Mouse (Mus musculus): ENCODE data around the gene Adnp. TPM values are rescaled to one million over a fixed set of nuclear protein-coding genes. Genes with fewer than 3 reads are reported as not detected.
"Not testable (repeated sequence)": the region's sequence is repeated elsewhere in the genome, so short reads cannot be mapped to it uniquely, and the experiment has no call there.

Adnp gene
- total RNA-seq, 2 experiments from 2014 or later: 52.1 to 61.7 TPM

DNA sequence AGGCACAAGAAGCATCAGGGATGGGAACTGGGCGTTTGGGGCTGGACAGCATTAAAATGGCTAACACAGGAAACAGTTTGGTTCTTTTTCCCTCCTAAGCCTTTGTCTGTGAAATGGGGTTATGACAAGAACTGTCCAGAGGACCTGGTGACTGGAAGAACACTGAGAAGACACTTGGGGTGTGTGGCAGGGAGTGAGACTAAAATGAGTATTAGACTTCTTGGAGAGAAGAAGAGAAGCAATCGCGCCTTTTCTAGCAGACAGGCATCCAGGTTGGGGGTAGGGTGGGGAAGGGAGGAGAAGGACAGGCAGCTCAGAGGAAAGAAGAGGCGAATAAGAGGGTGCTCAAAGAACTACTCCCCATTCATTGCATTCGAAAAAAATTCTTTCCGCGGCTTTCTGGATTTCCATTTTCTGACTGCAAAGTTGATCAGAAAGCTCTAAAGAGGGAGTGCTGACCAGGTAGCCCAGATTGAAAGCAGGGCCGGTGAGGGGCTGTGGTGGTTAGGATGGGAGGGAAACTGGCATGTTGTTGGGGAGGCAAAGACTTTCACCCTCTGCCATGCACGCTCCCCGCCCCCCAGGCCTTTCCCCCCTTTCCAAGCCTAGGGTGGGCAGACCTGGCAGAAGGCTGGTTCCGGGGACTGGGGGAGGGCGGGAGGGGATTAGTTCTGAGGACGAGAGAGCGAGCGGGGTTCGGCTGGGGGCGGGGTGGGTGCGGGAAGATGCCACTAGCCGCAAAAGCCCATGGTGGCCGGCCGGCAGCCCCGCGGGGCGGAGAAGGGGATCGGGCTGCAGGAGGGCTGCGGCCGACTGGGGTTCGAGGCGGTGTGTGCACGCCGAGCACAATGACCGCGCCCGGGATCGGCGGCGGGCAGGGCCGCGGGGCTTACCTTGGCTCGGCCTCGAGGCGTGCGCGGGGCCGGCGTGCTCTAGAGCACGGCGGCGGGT lies 956 bp downstream of the Adnp start:
- DNase-seq: peak; percentile 31 to 49

DNA sequence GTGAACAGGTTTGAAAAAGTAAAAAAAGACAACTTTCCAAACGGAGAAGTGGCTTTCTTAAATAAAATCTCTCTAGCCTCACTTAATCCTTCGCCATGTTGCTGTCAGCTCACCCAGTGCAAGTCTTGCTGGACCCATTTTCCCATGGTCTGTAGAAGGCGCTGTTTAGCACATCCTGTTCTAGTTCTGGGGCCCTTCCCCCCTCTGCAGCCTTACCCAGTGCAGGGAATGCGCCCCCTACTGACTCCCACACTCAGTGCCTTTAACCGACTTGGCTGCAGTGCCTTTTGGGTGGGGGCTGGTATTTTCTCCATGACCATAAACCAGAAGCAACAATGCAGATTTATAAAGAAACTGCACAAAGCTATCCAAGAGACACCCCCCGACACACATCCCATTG lies 1.6 kb downstream of the Adnp start:
- DNase-seq: peak; percentile 91 to 94

DNA sequence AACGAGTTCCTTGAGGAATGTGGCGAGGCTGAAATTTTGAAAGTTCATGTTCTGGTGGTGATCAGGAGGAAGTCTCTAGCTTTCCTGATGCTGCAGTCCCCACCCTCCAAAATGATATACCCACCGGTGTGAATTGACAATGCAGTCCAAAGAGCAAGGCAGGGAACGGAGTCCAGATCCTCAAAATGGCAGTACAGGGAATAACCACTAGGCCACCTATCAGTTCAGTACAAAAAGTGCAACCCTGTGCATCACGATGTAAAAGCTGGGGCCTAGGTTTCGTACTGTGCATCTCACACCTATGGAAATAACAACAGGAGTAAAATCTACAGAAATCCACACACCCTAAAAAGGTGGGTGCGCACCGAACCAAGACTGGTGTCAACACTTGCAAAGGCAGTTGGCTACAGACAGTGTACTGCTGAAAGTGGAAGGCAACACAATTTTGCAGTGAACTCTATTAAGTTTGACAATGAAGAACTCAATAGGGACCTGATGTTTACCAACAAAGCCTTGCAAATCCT lies 2.4 kb downstream of the Adnp start:
- no peak for DNase-seq

DNA sequence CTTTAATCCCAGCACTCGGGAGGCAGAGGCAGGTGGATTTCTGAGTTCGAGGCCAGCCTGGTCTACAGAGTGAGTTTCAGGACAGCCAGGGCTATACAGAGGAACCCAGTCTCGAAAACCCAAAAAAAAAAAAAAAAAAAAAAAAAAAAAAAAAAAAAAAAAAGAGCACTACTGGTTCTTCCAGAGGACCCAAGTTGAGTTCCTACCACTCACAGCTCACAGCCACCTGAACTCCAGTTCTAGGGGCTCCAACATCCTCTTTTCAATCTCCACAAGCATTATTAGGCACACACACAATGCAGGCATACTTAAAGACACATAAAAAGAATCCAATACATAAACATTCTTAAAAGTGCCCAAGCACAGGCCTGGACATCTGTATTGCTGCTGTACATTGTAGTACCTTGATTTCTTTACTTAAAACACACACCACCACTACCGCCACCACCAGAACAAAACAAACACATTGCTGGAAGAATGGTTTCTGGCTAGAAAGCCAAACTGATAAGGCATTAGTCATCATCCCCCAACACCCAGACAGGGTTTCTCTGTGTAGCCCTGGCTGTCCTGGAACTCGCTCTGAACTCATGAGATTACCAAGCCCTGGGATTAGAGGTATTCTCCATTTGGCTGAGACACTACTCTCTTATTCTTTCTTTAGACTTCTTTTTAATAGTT lies 6.8 kb downstream of the Adnp start:
- peak in 1 of 2 experiments; percentile 20 for DNase-seq

DNA sequence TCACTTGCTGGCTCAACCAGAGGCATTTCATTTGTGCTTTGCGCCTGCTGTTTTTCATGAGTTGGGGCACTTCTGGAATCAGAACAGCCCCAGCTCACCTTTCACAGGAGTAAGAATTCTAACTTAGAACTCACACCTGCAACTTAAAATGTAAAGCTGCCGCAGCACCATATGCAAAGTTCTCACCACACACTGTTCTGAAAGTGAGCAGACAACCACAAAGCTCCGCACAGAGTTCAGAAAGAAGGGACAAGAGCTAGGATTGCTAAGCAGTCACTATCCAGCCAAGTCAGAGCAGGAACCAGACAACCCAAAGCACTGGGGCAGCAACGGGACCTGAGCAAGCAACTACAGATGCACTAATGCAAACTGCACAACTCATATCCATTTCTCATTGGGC lies 7.4 kb downstream of the Adnp start:
- DNase-seq: peak in 1 of 2 experiments; percentile 15

DNA sequence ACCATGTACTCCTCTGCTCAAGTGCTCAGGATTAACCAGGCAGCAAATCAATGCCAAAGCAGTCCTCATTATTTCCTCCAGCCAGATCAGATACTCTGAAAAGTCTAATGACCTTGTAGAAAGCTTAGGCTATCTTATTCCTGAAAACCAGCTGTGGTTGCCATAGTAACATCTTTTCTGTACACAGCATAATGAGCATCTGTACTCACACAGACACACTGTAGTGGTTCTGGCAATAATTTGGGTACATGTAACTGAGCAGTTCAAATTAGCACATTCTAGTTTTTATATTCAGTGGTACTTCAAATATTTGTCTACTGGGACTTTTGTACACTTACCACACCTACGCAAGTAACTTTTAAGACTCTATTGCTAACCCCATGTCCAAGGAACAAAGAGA lies 8.5 kb downstream of the Adnp start:
- no peak for DNase-seq

DNA sequence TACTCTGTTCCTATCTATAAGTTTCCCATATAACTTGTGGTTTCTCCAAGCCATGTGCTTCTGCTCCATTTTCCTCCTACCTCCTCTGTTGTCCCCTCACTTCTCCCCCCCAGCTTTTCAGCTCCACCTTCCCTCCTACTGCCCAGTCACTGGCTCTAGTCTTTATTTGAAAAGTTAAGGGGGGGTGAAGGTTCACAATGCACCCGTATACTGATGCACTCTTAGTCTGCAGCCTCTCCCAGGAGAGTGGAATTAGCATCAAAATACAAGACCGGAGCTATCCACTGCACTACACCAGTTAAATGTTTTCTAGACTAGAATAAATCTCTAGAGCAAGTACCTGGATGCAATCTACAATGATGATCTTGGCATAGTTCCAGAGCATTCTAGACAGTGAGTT lies 11.2 kb downstream of the Adnp start:
- DNase-seq: no peak

DNA sequence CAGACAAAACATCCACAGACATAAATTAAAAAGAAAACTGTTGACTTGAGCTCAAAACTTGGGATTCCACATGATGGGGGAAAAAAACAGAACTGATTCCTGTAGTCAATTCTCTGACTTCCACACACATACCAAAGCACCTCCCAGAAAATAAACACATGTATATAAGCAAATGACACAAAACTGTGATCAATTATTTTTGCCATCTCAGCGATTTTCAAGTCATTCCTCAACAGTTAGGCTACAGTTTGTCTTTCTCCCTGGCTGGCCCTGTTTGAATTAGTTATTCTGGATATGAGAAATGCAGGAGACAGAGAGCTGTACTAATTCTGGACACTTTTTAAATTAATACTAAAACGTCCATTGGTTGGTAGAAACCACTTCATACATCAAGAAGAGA lies 13.2 kb downstream of the Adnp start:
- DNase-seq: no peak

DNA sequence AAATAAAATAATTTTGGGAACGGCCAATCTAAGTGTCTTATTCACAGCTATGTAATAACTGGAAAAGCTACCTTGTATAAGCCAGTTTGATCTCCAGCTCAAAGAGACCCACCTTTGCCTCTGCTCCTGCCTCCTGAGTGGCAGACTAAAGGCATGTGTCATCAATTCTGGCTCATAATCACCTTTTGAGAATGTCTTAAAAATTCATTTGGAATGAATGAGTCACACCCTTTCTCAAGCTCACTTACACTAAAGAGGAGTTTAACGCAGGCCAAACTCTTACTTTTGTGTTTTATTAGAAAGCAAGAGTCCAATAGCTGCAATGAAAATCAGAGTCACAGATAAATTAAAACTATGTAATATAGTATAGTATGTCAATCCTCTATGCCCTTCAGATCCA lies 15.1 kb downstream of the Adnp start:
- DNase-seq: no peak

DNA sequence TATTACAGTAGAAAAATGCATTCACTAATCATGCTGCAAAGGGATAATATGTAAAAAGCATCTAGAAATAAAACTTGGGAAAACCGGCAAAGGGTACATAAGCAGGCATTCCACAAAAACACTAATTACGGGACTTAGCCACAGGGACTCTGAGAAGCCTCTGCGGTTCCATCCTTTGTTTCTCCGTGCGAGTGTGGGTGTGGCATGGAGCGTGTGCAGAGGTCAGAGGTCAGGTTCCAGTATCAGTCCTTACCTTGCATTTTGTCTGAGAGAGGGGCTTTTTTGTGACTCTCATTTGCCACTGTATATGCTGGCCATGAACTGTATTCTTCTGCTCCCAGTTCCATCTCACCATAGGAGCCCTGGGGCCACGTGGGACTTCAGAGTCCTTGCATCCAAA lies 31.0 kb downstream of the Adnp start:
- no peak for DNase-seq

DNA sequence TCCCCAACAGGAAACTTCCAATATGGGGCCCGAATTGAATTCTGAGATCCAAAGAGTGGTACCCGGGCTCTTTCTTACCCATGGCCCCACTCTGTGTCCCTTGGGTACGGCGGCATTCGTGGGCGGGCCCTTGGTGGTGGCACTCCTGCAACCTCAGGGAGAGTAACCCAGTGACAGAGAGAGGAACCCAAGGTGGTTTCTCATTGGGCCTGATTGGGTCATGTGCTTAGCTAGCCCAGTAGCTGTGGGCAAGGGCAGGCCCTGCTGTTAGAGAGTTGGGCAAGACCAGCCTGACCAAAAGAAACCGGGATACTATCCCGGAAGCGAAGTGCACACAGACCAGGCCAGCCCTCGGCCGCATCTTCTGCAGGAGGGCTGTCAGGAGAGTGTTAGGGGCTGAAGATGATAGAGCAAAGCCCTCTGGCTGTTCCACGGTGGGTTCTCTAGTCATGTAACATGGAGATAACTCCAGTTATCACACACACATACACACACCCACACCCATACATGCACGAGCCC lies 36.7 kb downstream of the Adnp start:
- peak; percentile 88 to 90 for DNase-seq

DNA sequence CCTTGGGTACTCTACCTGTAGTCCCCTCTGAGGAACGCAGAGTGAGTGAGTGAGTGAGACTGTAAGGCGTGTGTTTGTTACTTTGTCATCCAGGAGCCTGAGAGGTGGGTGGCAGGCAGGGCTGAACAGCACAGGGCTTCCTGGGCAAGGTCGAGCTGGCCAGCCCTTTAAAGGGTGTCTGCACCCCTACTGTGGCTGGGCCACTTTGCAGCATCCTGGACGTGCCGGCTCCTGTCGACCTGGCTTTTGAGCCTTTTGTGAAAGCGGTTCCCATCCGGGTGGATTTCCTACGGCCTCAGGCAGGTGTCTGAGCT lies 37.2 kb downstream of the Adnp start:
- DNase-seq: peak in 1 of 2 experiments; percentile 9

DNA sequence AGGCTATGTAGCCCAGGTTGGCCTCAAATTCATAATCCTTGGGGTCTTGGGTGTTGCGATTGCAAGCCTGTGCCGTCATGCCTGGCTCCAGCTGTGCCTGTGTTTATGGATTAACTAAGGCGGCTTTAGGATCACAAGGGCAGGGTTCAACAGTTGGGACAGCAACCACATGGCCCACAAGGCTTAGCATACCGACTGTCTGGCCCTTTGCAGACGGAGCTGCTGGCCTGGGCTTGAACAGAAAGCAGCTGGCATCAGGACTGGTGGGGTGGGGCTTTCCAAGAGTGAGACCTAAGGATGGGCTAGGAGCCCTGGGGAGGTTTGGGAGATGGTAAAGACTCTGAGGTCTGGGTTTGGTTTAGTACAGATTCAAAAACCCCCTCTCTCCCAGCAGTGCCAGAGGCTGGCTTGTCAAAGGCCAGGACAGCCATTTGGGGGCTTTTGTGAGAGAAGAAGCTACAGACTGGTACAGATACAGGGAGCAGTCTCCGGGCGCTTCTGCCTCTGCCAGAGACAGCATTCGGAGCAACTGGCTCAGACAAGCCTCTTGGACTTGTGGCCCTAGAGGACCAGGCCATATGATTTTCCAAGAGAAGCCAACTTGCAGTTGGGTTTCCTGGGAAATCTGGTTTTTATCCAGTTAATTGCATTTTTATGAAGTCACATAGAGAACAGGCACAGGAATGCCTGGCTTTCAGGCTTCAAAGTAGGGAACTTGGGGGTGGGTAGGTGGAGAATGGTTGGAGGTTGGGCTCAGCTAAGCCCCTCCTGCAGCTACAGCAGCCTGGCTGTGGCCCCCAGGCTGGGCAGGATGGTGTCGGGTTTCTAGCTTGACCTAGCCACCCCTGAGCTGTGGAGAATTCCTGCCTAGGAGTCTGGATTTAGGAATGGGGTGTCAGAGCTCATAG lies 37.8 kb downstream of the Adnp start:
- no peak for DNase-seq

DNA sequence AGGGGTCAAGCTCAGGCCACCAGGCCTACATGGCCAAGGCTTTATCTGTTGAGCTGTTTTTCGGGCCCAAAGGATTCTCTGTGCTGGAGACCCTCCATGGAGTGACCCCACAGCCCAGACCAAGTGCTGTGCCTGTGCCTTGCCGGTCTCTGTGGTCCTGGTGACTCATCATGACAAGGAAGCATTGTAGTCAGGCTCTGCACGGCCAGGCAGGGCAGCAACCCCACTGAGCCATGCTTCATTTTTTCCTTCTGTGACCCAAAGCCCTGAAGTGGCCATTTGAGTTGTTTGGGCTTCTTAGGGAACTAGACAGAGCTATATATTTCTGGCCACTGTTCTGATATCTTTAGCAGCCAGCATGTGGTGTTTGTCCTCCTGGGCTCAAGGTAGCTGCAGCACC lies 39.1 kb downstream of the Adnp start:
- DNase-seq: no peak

DNA sequence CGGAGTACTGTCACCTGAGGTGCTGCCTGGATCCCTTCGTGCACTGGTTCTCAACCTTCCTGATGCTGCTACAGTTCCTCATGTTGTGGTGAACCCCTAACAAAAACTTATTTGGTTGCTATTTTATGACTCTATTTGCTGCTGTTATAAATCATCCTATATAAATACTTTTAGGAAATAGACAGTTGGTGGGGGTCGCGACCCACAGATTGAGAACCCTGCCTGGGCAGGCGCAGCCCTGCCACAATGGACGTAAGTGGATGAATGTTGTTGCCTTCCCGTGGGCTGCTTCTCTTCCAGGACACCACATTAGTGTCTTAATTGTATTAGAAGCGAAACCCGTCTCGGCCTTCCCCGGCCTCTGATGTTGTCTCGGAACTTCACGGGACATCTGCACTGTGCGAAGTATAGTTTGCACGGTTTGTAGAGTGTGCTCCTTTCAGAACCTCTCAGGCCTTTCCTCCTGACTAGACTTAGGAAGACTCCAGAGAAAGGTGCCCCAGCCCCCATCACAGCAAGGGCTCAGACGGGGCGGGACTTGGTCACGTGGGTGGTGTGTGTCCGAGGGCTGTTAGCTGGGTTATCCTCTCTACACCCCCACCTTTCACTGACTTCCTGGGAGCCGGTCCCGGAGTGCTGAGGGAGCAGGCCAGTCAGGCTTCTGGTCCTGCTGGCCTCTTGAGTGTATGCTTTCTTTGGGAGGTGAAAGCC lies 40.0 kb downstream of the Adnp start:
- peak; percentile 14 to 28 for DNase-seq

DNA sequence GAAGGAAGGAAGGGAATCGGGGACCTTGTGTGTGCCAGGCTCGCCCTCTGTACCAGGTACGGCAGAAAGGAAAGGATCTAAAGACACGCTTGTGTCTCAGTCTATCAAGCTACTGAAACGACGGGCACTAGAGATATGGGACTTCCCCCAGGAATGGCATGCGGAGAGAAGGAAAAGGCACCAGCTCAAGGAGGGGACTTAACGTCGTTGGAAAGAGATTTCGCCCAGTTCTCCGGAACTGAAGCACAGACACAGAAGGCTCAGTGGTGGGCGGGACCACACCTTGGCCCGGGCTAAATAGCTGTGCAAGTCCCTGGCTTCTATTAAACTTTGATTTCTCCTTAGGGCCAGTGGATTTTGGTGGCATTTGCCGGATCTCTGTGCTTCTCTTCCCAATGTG lies 44.9 kb downstream of the Adnp start:
- no peak for DNase-seq

DNA sequence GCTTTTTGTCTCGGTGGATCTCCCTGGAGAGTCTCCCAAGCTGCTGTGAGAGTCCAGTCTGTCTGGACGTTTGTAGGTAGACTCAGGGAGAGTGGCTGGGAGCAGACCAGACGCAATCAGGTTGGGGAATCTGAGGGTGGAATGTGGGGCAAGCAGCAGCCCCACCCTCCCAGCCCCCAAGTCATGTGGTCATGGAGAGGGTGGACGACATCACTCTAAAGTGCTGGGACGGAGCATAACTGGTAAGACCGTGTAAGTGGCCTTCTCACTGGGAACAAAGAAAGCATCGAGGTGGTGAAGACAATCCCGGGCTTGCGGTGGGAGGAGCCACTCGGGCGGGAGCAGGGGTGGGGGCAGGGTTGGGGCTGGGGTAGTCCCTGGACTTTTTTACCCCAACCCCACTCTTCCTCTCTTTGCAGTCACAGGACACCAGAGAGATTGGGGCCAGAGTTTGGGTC lies 45.4 kb downstream of the Adnp start:
- no peak for DNase-seq

DNA sequence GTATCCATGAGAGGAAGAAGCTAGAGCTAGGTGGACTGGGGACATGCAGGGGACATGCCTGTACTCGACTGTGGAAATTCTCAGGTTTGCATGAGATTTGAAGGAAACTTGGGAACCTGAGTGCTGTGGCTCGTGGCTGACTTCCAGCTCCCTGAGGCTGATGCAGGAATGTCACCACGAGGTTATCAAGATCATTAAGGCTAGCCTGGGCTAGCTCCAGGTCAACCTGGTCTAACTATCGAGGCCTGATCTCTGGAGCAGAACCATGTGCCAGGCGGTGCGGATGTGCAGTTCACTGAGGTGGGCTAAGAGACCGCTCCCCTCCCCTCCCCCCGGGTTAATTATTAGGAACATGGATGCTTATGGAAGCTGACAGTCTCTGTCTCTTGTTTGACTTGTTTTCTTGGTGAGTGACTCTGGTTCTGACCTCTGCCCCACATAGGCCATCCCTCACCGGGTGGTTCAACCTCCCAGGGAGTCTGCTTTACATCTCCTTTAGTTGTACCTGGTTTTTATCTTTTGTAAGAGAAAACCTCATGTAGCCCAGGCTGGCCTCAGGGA lies 46.5 kb downstream of the Adnp start:
- no peak for DNase-seq

DNA sequence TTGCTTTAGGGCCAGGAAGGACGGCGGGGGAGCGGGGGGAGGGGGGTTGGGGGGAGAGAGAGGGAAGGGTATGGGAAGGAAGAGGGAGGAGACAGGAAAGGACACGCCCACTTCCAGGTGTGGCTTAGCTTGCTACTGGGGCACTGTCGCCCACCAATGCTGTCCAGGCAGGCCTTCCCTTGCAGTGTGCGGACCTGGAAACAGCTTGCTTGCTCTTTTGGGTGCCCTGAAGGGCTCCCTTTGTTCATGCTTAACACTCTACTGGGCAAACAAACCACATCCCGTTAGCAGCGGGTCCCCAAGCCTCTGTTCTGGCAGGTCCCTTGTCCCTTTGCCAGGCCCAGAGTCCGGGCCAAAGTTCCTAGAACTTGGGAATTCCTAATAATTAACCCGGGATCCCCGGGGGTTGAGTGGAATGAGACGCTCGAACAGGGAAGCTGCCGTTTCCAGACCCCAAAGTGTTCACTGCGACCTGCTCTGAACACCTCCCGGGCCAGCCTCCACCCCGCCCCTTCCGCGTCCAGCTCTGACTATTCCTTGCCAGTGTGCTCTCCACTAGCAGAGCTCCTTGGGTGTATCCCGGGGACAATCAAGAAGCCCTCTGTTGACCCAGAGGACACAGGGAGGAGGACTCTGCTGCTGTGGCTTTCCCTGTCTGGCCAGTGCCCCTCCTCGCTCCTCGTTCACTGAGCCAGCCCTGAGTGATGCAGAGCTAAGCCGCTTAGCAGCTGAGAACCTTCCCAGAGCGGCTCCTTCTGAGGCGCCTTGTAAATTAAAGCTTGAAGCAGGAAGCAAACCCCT lies 47.8 kb downstream of the Adnp start:
- peak in 1 of 2 experiments; percentile 35 for DNase-seq

DNA sequence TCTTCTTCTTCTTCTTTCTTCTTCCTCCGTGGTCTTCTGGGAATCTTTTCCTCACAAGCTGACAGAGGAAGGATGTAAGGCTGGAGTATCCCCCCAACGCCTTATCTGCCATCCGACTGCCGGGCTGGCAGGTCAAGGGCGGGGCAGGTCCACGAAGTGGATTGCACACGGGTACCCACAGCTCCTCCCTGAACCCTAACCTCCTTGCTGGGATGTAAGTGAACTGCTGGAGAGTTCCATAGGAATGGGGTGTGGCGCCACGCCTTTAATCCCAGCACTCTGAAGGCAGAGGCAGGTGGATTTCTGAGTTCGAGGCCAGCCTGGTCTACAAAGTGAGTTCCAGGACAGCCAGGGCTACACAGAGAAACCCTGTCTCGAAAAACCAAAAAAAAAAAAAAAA lies 48.9 kb downstream of the Adnp start:
- DNase-seq: not testable (repeated sequence)

Data from adrenal gland, postnatal 36 days (tissue).